Mouse (Mus musculus) heart, adult 2 months (tissue): ENCODE measurements around the gene Ankrd33b.

Source experiments
- CTCF ChIP-seq: fragments of 200-600 bp; IDR thresholded peaks from 2 replicates; pipeline ENCODE4 v1.8.1; 2022; ENCODE audit warnings: antibody characterized with exemption, mild to moderate bottlenecking, moderate library complexity
- EP300 ChIP-seq: fragments of 200-500 bp; IDR thresholded peaks from 2 replicates; pipeline ENCODE4 v1.6.1; 2011; ENCODE audit warnings: low read depth, low read length, control low read depth; ENCODE audit not compliant: insufficient read depth

DNA sequence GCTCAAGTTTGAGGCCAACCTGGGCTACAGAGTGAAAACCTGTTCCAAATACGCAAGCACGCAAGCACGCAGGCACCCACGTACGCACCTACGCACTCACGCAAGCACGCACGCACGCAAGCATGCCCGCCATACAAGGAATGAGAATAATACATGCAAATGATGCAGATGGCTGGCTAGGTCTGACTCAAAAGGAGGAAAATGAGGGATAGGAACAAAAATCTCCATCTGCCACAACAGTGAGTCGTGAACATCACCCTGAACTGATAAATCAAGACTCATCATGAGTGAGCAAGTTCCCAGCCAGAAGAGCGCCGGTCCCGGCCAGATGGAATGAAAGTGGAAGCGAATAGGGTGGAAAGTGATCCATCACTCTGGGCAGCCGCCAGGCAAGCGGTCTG, 22.7 kb downstream of the Ankrd33b start:
- TF ChIP-seq CTCF (no peak), EP300 (no peak)
